Mouse (Mus musculus) liver, postnatal 0 days (tissue): ENCODE data around the gene Tspan33.
A peak's percentile ranks its signal among the peaks of the same experiment; 100 is the strongest.

Experiments used
- CTCF ChIP-seq: sonication (generic); IDR thresholded peaks from 2 replicates; pipeline ENCODE4 v1.5.1; 2016; ENCODE audit warnings: antibody characterized with exemption, low read depth
- EP300 ChIP-seq: IDR thresholded peaks from 2 replicates; pipeline ENCODE4 v1.6.1; 2016; ENCODE audit warnings: antibody characterized with exemption, low read depth, mild to moderate bottlenecking

DNA sequence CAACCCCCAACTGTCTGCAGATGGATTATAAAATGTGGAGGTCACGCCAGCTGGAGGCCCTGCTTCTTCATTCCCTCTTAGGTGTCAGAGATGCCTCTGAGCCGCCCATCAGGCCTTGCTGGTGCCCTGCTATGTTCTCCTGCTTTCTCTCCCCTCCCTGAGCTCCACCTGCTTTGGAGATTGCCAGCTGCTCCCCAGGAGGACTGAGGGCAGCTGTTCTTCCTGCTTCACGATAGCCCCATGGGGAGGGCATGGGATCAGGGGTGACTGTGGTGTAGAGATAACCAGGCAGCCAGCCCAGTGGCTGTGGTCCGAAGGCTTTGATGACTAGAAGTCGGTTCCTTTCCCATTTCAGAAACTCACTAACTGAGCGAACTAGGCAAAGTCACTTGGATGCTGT lies 7.0 kb downstream of the Tspan33 start:
- TF ChIP-seq EP300 (peak; percentile 100), CTCF (no peak)
